Mouse (Mus musculus): Measurements from ENCODE around the gene Dgka.
"Not testable (repeated sequence)": the region's sequence is repeated elsewhere in the genome, so short reads cannot be mapped to it uniquely, and the experiment has no call there.

Dgka gene

DNA sequence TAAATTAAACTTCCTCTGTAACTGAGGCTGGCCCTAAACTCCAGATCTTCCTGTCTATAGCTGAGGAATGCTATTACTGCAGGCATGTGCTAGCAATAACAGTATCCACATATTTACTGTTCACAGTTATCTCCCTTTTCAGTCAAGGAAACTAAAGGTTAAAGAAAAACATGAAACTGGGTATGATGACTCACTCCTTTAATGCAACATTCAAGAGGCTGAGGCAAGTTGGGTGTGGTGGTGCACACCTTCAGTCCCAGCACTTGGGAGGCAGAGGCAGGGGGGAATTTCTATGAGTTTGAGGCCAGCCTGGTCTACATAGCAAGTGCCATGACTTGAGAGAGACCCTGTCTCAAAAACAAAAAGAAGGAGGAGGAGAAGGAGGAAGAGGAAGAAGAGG is 12.7 kb downstream of the Dgka start:
- DNase-seq: no peak

DNA sequence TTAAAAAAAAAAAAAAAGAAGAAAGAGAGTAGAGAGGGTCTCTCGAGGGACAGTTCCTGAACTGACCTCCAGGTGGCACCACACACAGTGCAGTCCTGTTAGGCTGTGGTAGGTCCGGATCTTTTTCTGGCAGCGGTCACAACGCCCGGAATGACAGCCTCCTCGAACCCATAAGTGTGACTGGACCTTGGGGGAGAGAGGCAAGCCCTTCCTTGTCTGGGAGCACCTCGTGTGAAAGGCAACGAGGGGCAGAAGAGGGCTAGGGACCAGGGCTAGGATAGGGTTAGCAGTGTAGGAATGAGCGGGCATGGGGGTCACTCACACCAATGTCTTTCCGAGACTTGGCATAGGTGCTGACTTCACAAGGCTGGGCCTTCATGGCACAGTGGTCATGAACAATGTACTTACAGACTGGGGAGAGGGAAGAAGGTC is 13.6 kb downstream of the Dgka start:
- DNase-seq: peak; percentile 67 to 88

DNA sequence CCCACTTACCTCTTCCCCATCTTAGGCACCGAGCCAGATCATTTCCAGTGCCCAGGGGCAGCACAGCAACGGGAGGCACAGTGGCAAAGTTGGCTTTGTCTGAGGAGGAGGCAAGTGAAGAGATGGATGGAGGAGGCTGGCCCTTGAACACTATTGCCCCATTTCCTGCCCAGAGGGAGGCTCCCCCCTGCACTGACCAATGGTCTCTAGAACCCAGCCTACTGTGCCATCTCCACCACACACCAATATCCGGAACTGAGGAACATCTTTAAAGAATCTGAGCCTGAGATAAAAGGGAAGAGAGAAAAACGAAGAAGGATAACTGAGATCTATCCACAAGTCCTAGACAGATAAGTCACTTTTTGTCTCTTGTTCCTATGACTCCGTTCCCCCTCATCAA is 16.6 kb downstream of the Dgka start:
- no peak for DNase-seq

DNA sequence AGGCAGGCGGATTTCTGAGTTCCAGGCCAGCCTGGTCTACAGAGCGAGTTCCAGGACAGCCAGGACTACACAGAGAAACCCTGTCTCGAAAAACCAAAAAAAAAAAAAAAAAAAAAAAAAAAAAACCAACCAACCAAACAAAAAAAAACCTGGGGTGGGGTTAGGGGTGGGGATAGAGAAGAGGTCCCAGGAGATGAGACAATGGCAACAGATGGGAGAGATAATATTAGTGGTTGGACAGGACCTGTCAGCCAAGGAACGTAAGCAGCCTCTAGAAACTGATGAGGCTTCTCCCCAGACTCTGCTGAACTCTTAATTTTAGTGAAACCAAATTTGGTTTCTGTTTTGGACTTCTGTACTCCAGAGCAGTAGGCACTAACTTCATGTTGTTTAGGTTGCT is 19.2 kb downstream of the Dgka start:
- not testable (repeated sequence) for DNase-seq

DNA sequence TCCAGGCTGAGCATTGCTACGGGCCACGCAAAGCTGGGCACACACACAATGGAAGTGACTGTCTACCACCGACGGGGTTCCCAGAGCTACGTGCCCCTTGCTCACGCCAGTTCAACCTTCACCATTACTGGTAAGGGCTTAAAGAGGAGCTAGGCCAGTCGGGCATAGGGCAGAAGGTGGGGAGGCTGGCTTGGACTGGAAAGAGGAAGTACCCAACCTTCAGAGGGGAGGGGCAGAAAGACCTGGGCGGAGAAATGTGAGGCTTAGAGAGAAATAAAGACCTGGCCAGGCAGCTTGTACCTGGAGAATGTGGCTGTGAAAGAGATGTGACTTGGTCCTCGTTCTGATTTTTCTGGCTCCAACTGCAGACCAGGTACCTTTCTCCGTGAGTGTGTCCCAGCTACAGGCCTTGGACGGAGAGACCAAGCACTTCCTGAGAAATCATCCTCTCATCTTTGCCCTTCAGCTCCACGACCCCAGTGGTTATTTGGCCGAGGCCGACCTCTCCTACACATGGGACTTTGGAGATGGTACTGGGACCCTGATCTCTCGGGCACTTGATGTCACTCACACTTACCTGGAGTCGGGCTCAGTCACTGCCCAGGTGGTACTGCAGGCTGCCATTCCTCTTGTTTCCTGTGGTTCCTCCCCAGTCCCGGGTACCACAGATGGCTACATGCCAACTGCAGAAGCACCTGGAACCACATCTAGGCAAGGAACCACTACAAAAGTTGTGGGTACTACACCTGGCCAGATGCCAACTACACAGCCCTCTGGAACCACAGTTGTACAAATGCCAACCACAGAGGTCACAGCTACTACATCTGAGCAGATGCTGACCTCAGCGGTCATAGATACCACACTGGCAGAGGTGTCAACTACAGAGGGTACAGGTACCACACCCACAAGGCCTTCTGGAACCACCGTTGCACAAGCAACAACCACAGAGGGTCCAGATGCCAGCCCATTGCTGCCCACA is 28.8 kb downstream of the Dgka start:
- DNase-seq: no peak

DNA sequence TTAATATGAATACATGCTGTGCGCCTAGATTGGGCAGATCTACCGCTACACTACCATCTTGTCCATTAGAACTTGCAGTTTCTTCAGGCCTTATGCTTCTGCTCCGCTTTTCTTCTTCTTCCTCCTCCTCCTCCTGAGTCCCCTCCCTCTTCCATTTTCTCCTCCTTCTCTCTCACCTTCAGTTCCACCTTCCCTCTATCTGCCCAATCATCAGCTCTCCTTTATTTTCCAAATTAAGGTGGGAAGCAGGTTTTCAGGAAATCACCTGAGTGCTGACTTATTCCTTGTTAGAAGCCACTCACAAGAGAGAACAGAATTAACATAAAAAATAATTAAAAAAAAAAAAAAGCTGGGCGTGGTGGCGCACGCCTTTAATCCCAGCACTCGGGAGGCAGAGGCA is 33.3 kb downstream of the Dgka start:
- DNase-seq: not testable (repeated sequence)

DNA sequence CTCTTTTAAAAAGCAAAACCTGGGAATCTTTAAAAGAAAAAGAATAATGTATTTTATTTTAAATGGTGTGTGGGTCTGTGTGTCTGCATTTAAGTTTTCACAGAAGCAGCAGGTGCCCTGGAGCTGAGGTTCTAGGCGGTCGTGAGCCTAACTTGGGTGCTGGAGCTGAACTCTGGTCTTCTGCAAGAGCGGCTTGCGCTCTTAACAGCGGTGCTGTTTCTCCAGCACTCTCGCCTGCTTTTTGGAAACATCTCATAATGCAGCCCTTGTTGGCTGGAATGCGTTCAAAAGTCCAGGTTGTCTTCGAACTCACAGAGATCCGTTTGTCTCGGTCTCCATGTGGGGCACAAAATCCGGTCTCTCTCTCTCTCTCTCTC is 39.4 kb downstream of the Dgka start:
- DNase-seq: peak in 1 of 2 experiments; percentile 13

DNA sequence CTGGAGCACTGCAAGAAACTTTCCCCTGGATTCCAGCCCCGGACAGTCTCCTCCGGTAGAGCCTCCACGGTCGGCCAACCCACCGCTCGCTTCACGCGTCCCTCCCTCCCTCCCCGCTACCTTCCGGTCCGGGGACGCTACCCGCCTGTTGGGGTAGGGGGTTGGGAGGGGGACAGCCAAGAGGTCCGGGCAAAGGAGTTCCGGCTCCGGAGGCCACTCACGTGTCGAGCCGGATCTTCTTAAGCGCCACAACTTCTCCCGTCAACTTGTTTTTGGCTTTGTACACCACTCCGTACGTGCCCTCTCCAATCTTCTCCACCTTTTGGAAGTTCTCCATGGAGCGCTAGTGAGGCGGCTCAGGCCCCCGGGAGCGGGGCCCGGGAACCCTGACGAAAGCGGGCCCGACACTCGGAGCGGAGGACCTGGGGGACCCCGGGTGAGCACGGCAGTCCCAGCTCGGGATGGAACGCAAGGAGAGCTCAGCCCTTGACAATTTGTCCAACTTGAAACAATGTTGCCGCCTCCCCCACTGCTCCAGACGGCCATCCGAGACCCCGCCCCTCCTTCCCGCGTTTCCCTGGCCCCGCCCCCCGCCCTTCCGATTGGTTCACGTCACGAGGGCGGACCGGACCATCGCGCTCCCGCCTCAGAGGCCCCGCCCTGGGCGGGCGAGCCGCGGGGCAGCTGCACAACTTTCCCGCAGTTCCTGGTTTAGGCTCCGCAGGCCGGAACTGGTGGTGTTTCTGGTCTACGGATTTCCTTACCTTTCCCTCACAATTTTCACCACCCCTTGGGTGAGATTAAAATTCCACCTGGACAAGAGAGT is 40.0 kb downstream of the Dgka start, which contains the start of gene Cdk2:
Gene Cdk2, minus strand, starts transcription at position 541 of the 826 bp plus-strand sequence.
- peak; percentile 95 to 97 for DNase-seq

DNA sequence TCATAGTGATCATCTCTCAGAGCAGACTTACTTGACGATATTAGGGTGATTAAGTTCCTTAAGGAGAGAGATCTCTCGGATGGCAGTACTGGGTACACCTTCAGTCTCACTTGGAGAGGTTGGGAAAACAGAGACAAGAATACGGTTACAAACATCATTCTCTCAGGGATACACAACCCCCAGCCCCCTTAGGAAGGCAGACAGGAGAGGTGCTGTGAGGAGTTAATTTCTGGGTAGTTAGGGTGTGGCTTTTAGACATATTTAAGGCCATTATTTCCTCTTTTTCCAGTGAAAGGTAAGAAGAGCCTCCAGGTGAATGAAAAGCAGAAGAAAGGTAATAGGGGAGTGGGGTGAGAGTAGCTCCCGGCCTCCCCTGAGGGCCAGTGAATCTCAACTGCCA is 40.8 kb downstream of the Dgka start, which contains the start of gene Pmel:
Gene Pmel, plus strand, starts transcription at position 301 of the 400 bp plus-strand sequence.
- DNase-seq: no peak

DNA sequence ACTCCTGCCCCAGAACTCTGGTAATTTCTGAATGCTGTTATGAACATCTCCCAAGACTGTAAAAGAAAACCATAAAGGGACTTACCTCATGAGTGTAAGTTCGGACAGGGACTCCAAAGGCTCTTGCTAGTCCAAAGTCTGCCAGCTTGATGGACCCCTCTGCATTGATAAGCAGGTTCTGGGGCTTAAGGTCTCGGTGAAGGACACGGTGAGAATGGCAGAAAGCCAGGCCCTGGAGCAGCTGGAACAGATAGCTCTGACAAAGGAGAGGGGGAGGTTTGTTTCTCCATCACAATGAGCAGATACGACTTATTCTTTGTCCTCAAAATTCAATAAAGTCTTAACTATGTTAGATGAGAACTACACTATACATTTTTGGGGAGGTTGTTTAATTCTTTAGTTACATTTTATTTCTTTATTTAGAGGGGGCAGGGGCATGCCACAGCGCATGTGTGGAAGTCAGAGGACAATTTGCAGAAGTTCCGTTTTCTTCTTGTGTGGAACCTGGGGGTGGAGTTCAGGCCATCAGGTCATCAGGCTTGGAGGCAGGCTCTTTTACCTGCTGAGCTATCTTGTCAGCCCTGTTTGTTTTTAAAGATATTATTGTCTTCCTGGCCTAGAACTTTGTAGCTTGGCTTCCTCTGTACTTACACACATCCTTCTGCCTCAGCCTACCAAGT is 42.2 kb downstream of the Dgka start:
- DNase-seq: no peak

DNA sequence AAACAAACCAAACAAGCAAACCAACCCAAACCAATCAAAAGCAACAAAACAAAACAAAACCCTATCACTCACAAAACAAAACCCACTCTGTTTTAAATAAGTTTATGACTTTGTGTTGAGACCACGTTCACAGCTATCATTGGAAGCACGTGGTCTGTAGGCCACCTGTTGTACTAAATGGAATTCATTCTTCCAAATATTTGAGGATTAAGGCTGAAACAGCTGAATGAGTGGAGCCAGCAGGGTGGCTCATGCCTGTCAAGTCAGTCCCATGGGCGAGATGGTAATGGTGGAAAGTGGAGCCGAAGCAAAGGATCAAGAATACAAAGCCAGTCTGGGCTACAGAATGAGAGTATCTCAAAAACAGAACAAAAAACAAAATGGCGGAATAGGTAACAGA is 43.9 kb downstream of the Dgka start:
- no peak for DNase-seq

DNA sequence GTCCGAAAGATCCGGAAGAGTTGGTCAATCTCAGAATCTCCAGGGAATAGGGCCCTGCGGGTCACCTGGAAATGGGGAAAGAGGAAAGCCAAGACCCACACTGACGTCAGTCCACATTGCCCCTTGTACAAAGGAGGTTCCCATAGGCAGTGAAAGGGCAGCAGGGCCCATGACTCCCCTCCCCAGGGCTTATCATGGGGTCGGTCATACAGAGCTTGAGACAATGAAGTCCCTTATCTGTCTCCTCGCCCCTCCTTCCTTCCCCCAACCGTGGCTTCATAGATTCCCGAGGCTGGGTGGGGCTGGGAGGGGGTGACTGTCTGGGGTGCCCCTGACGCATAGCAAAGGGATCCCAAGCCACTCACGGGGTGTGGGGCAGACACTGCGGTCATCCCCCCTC is 45.0 kb downstream of the Dgka start:
- no peak for DNase-seq

DNA sequence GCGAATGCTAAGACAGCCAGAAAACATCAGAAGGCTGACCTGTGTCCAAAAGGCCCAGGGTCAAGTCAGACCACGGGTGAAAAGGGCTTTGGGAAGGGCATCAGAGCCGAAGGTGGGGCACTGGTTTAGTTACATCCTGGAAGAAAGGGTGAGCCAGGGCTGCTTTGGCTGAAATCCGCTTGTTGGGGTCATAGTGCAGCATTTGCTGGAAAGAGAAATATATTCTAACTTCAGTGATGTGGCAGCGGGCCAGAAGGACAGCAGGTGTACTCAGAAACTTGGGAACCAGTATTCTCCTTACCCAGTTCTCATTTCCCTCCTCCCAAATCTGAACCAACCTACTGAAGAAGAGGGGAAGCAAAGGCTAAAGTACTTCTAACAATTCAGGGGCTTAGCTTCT is 45.6 kb downstream of the Dgka start:
- DNase-seq: peak; percentile 72 to 78

DNA sequence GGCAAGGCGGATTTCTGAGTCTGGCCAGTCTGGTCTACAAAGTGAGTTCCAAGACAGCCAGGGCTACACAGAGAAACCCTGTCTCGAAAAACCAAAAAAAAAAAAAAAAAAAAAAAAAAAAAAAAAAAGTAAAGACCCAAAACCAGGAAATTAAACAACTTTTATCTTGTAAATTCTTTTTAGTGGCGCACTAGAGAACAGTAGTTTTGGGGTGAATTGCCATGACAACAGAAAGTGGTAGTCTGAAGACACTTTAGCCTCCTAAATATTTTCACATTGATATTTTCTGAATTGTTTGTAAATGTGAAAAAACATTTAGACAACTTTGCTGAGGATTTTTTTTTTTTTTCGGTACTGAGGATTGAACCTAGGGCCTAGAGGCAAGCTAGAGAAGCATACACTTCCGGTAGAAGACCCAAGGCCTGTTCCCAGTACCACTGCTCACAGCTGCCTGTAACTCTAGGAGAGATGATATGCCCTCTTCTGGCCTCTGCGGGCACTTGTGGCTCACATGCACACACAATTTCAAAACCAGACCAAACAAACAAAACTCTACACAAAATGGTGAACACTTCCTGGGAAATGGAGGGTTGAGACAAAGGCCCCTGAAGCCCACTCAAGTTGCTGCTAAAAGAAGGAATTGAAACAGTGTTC is 47.5 kb downstream of the Dgka start:
- DNase-seq: no peak

DNA sequence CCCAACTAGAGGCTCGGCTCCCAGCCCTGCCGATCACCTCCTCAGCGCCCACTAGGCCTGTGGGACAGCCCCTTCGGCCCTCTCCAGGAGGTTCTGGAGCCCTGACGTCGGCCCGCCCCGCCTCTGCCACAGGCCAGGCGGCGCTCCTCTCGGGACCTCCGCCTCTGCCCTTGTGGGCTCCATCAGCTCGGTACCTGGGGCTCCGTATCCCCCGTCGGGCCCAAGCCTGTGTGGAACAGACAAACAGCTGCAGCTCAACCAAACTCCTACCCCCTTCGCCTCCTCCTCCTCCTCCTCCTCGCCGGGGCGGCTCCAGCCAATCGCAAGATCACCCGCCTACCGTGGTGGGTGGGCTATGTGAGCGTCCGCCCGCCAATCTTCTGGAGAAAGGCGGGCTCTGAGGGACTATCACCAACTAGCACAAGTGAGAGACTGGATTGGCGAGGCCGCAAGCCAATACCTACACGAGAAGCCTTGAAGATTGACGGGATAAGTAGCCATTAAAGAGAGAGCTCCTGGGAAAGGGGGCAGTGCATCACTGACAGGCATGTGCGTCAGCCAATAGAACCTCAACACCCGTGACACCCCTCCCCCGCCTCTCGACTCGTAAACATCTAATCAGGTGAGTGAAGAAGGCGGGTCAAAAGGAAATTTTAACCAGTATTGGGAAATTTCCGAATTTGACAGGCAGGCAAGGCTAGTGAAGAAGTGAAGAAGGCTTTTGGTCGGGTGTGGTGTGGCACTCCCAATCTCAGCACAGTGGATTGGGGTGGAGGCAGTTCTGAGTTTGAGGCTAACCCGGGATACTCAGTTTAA is 48.5 kb downstream of the Dgka start, which contains the start of gene Rab5b:
Gene Rab5b, minus strand, starts transcription at position 273 of the 816 bp plus-strand sequence.
- DNase-seq: peak; percentile 97 to 100

DNA sequence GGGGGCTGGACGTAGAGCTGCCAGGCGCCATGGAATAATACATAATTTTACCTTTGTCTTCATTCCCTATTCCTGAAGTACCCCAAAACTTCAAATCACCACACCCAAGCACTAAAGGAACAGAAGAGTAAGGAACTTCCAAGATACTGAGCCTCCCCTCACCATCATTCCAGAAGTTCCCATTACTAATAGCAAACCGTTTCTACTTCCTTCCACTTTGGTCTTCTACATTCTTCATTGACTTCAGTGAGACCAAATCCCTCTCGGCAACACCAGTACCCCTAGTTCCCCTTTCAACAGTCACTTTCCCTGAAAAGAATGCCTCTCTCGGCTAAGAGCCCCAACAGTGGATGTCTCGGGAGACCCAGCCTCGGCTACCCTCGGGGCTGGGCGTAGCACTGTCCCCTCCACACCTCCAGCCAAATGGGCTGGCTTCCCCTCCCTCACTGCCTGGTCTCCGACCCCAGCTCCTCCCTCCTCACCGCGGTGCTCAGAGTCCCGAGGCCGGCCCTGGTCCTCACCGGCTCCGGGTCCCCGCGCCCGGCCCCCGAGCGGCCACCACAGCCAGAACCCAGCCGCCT is 49.2 kb downstream of the Dgka start:
- no peak for DNase-seq

DNA sequence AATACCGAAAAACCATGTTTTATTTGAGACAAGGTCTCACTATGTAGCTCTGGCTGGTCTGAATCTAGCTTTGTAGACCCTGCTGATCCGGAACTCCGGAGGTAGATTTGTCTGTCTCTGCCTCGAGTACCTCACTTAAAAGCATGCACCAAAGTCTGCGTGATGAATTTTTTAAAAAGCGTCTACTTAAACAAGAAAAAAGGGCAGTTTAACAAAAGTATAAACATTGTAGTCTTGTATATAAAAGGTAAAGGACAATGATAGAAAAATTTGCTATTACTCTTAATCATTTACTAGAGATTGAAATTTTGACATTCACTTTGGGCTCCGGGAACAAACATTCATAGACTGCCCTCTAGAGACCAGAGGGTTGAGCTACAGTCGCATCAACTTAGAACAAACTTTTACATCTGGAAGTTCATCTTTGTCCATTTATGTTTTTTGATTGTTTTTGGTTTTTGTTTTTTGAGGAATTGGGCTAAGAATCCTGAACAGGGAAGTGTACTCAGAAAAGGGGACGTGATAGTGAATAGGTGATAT is 70.1 kb downstream of the Dgka start:
- DNase-seq: peak; percentile 52 to 53

DNA sequence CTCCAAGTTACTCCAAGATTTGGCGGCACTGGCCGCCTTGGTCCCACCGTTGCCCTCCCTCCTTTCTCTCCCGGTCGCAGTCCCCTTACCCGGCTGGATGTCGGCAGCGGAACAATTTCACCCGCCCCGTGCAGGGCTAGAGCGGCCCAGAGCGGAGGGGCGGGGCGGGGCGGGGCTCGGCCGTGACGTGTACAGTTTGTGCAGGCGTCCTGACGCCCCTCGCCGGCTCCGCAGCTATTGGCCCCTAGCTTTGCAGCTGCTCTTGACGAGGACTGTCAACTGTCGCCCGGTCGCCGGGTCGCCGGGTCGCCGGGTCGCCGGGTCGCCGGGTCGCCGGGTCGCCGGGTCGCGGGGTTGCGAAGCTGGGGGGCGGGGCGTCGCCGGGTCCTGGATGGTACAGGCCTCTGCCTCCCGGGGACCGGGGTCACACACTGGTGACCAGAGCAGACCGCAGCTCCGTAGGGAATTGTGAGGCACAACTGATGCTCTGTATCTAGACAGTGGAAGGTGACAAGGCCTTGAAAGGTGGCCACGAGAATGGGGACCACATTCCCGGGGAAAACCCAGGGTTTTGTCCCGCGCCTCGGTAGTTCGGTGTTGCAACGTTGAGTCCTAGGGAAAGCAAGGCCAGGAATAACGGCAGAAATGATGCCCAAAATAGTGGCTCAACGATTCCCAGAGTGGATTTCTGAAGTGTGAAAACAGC is 70.7 kb downstream of the Dgka start, which contains the start of gene Suox:
Gene Suox, minus strand, starts transcription at position 311 of the 706 bp plus-strand sequence.
- peak; percentile 86 to 92 for DNase-seq

DNA sequence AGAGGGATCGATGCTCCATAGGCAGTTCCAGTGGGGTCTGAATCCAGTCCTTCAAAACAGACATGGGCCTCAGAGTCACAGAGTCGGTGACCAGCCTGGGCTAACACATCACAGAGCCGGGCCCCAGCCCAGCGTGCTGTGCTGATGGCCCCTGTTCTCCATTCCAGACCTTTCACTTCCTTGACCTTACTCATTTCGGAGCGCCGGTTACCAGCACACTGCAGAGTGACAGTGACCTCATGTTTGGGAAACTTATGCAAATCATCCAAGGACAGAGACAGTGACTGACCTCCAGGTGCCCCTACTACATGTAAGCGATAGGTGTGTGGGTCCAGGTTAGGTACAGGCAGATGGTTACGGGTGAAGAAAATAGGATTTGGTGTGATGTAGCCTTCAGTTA is 73.5 kb downstream of the Dgka start:
- no peak for DNase-seq

Data from kidney, postnatal 36 days (tissue).